Mouse (Mus musculus) retina, postnatal 1 day (tissue): ENCODE measurements around the gene Itga7.

Experiments used
- DNase-seq: peaks from one replicate; pipeline ENCODE4 v3.0.0-alpha.2; 2012

The Itga7 gene

DNA sequence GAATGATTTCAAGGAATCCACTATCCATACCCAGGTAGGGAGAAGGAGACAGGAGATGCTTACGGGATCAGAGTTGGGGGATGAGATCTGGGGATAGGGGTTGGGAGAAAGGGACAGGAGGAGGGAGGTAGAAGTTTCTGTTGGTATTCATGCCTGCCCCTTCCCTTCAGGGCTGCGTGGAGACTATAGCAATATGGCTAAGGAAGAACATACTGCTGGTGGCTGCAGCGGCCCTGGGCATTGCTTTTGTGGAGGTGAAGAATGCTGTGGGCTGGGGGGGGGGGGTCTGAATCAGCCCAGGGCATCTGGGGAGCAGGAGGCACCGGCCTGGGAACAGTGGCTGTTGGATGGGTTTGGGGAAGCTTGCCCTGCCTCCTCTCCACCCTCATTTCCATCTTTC lies 21.4 kb upstream of the Itga7 start:
- DNase-seq: no peak

DNA sequence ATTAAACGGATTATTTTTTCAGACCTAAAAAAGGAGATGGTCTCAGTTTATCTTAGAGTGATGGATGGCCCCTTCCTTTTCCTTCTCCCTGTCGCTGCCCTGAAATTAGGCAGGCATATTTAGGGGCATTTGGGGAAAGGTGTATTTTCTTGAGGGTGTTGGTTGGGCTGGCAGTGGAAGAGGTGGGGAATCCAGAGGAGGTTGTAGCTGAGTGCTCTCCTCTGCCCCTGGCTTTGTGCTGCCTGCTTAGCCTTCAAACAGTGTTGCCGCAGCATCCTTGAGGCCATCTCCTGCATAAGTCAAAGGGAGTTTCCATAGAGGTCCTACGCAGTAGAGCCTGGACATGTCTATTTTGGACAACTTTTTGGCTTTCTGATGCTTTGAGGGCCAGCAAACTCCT lies 20.8 kb upstream of the Itga7 start:
- no peak for DNase-seq

DNA sequence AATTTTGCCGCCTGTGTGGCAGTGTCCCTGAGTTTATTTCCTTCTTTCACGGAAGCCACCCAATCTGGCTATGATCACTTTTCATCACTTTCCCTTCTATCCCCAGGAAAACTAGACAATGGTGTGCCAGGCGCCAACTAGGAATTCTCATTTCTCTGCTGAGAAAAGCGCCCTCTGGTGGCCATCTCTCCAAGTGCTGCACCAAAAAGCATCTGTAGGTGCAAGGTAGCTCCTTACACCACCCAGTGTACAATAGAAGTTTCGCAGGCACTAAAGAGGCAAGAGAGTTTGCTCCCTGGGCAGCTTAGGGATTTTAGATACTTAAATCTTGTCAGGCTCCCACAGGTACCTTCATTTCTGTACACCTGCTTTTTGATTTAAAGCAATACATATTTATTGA lies 20.4 kb upstream of the Itga7 start:
- DNase-seq: peak; percentile 94

GRCm38 (mm10) chr10:128913696-128914095 lies 19.9 kb upstream of the Itga7 start:
- DNase-seq: no peak

DNA sequence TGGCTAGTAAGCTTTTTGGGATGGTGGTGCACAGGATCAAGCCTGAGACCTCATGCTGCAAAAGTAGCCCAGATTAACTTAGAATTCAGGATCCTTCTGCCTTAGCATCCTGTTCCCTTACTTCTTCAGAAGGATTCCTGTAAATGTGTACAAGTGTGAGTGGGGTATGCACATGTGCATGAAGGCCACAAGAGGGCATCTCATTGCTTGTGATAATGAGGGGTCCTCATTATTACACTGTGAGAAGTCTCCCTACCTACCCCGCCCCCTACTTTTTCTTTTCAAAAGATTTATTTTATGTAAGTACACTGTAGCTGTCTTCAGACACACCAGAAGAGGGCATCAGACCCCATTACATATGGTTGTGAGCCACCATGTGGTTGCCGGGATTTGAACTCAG lies 18.1 kb upstream of the Itga7 start:
- DNase-seq: no peak

GRCm38 (mm10) chr10:128916665-128917064 lies 17.0 kb upstream of the Itga7 start:
- DNase-seq: no peak

GRCm38 (mm10) chr10:128917400-128917799 lies 16.2 kb upstream of the Itga7 start:
- no peak for DNase-seq

DNA sequence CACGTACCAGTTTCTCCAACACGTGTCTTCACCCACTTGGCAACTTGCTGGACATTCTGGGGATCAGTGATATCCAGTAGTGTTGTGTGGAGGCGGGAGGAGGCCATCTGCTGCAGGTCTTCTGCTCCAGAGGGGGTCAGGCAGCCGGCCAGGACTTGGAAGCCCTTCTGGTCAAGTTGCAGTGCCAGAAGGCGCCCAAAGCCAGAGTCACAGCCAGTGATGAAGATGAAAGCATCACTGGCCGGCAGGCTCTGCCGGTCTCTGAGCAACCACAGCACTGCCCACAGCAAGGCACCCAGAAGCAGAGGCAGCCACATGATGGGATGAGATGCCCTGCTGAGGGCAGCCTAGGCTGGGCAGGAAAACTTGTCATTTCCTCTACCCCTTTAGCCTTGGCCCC lies 15.4 kb upstream of the Itga7 start:
- DNase-seq: no peak

DNA sequence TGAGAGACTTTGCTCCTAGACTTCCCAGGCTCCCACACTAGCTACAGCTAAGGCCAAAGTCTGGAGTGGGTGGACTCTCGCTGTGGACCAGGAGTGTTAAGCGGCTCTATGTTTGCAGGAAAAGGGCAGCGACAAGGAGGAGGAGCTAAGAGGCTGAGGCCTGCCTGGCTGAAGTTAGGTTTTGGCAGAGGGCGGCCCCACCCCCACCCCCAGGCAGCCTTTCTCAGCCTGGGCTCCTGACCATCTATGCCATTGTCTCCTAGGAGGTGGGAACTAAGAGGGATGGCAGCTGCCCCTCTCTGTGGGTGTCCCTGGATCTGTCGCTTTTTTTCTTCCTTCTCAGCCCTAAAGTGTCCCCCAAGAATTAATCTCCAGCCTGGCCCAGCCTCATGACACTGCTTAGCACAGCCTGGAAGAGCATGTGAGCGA lies 14.4 kb upstream of the Itga7 start:
- no peak for DNase-seq

GRCm38 (mm10) chr10:128919966-128920365 lies 13.7 kb upstream of the Itga7 start:
- DNase-seq: no peak

GRCm38 (mm10) chr10:128920736-128921161 lies 12.9 kb upstream of the Itga7 start:
- no peak for DNase-seq

DNA sequence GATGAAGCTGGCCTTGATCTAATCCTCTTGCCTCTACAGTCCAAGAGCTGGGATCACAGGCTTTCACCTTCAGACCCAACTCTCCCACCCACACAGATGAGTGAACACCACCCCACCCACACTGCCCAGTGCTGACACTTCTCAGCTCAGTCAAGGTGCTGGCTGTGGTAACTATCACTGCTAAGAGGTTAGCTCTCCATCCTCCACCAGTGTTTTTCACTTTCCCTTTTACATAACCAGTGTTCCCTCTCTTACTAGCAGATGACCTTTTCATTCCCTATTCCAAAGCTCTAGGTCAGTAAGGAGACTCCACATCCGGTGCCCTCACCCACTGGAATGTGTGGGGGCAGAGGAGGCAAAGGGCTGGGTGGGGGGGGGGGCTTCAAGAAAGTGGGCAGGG lies 12.4 kb upstream of the Itga7 start:
- no peak for DNase-seq

DNA sequence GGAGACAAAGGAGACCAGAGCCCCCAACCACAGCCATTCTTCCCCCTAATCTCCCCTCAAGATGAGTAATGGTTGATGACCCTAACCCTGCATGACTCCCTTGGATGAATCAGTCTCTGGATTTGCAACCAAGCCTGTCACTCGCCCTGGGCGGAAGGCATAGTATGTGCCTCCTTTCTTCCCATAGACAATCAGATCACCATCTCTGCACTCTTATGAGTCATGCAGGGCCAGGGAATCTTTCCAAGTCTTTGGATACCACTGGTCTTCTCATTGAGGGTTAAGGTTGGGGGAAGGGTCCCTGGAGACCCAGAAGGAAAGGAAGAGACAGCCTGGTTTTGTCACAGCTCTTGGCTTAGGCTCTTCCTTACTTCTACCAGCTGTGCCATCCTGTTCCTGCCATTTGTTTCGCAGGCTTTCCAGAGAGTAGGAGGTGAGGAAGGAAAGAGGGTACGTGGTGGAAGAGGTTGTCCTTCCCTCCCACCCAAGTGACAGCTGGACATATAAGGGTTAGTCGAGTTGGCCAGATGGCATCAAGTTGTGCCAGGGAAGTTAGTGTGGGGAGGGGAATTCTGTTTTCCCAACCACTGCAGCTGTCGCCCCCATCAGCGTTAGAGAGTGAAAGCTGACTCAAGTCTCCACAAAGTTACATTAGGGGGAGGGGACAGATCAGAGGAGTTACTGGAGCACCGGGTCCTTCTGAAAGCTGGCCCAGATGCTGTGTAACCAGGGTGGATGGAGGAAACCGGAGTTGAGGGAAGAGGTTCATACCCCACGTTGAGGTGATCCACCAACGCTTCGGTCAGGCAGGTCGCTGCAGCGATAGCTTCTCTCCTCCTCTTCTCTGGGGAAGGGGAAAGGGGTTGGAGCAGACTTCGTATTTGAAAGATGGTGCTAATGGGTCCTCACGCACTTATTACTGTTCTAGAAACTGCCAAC lies 11.5 kb upstream of the Itga7 start:
- no peak for DNase-seq

DNA sequence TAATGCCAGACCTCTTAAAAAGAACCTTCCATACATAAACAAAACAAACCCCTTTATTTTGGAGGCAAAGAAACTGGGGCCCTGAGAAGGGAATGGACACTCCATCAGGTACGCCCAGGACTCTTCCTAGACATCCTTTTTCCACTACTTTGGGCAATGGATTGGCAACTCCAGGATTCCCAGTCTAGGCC lies 10.9 kb upstream of the Itga7 start, which contains the start of gene Rdh5:
TSS of gene Rdh5 (minus strand) at position 67 of the 191 bp plus-strand sequence.
- no peak for DNase-seq

- peak; percentile 96 for DNase-seq
Observed at GRCm38 (mm10) chr10:128923013-128923691, 10.5 kb upstream of the Itga7 start.

GRCm38 (mm10) chr10:128923935-128924334 lies 9.7 kb upstream of the Itga7 start, which contains the start of gene Bloc1s1:
Bloc1s1 (minus strand) TSS chr10:128924035.
- no peak for DNase-seq

GRCm38 (mm10) chr10:128928356-128928755 lies 5.3 kb upstream of the Itga7 start:
- DNase-seq: peak; percentile 73

DNA sequence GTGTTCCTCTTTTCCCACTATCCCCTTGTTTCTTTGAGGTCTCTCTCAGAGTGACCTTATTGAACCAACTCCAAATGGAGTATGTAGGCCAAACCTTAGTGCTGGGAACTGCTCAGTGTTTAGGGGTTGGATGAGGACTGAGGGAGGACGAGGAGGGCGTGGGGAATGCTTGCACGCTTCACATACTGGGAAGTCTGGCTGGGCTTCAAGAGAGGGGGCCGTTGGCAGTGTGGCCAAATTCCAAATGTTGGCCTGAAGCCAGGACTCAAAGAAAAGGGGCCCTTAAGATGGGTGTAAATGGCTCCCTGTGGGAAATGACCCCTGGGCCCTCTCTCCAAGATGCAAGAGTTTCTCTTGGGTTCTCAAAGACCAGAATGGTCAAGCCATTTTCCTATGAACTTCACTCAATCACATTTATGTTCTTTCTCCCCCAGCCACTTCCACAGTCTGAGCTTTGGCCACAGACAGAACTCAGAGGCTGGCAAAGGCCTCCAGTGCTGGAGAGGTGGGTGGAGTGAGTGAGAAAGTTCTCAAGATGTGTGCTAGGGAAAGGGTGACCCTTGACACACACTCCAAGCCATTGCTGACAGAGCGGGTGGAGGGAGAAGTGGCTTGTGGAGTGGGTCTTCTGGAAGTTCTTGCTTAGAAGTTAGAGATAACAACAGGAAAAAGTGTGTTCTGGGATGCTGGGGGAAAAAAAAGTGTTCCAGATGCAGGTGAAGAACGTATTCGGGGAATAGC lies 3.8 kb upstream of the Itga7 start:
- DNase-seq: no peak

- no peak for DNase-seq
Observed at GRCm38 (mm10) chr10:128931441-128931840, 2.2 kb upstream of the Itga7 start.

DNA sequence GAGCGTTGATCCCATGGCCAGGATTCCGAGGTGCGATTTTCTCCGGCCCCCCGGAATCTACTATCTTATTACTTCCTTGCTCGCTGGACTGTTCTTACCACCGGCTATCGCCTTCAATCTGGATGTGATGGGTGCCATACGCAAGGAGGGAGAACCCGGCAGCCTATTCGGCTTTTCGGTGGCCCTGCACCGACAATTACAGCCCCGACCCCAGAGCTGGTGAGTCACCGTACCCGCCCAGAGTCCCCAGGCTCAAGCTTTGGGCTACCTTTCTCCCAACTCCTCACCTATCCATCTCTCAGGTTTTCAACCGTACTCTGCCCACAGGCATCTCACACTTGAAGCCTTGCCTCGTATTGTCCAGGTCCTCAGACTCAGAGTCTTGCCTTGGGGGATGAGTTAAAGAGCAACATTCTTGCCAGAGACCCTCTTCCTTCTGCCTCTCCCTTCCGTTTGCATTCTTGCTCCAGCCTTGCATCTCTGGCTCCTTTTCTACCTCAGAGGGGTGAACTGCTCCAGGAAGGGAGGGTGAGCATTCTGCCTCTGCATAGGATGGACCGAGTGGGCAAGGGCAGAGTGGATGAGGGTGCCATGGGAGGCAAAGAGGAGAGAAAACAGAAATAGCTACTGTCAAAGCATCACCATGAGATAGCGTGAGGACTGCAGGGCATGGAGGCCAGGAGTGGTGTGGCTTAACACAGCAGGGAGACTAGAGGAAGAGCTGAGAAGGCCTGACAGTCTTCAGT lies 531 bp downstream of the Itga7 start:
- no peak for DNase-seq

DNA sequence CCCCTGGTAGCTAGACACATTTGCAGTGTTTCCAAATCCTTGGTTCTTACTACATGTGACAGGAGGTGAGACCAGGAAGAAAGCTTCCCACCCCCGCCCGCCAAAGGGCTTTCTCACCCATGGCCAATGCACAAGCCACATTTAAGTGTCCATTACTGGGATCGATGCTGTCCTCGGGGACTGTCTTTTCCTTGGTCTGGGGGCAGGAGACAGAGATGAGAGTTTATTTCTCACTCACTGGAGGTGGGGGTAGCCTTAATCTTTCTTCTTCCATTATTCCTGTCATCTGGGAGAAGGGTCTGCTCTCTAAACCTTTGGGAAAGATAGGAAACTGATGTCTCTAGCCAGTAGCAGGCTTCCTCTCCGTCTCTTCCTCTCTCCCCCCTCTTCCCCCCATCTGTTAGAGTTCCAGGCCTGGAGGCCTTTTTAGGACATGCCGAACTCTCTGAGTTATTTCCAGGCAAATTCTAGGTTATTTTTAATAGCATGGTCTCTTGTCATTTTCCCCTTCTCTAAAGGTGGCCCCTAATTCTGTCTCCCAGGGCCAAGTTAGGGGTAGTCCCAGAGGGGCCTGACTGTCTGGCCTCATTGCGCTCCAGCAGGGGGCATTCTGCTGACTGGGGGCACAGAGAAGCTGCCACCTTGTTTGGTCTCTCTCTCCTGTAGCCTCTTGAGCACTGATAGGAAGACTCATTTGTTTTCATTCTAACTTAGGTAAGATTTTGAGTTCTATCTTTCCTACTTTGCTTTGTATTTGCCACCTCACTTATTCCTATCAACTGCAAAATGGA lies 1.6 kb downstream of the Itga7 start:
- no peak for DNase-seq

DNA sequence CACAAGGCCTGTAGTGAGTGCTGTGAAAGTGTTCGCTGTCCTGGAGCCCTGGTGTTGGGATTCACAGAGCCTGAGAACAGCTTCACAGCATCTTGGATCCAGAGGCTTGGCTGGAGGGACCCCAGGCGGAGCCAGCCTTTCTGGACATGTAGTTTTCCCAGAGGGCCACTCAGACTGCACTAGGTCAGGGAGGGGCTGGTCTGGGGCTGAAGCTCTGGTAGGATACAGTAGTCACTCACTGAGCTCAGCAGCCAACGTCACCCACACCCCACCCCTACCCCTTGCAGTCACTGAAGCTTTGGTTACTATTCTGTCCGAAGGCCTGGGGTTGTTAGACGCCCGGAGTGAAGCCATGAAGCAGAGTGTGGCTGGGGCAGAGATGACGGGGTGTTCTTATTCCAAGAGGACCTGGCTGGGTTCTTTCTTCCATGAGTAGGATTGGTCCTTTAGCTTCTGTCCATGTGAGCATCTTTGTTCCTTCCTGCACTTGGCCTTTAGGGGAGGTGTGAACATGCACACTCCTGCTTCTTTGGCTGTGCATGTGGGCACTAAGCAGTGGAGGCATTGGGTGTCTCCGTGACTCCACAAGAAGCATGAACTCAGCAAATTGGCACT lies 2.3 kb downstream of the Itga7 start:
- no peak for DNase-seq
